Mouse (Mus musculus): ENCODE measurements around the gene Pglyrp3.
"Not testable (repeated sequence)": the region's sequence is repeated elsewhere in the genome, so short reads cannot be mapped to it uniquely, and the experiment has no call there.

Gene Pglyrp3

GRCm38 (mm10) chr3:92014283-92014682 is at the start of gene Pglyrp3:
Pglyrp3 (plus strand) TSS chr3:92014583.
- DNase-seq (ENCODE audit: extremely low read depth, low read depth): no peak

- DNase-seq (ENCODE audit: extremely low read depth, low read depth): no peak
Observed at GRCm38 (mm10) chr3:92011001-92011400, 3.4 kb upstream of the Pglyrp3 start.

DNA sequence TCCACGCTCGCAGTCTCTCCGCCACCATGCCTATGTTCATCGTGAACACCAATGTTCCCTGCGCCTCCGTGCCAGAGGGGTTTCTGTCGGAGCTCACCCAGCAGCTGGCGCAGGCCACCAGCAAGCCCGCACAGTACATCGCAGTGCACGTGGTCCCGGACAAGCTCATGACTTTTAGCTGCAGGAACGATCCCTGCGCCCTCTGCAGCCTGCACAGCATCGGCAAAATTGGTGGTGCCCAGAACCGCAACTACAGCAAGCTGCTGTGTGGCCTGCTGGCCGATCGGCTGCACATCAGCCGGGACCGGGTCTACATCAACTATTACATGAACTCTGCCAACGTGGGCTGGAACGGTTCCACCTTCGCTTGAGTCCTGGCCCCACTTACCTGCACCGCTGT is 10.2 kb downstream of the Pglyrp3 start:
- DNase-seq (ENCODE audit: extremely low read depth, low read depth): not testable (repeated sequence)

GRCm38 (mm10) chr3:92033203-92033602 is 18.8 kb downstream of the Pglyrp3 start:
- no peak for DNase-seq (ENCODE audit: extremely low read depth, low read depth)

- DNase-seq (ENCODE audit: extremely low read depth, low read depth): no peak
Observed at GRCm38 (mm10) chr3:92033892-92034291, 19.5 kb downstream of the Pglyrp3 start.

GRCm38 (mm10) chr3:92050382-92051054 is 36.1 kb downstream of the Pglyrp3 start:
- no peak for DNase-seq (ENCODE audit: extremely low read depth, low read depth)

DNA sequence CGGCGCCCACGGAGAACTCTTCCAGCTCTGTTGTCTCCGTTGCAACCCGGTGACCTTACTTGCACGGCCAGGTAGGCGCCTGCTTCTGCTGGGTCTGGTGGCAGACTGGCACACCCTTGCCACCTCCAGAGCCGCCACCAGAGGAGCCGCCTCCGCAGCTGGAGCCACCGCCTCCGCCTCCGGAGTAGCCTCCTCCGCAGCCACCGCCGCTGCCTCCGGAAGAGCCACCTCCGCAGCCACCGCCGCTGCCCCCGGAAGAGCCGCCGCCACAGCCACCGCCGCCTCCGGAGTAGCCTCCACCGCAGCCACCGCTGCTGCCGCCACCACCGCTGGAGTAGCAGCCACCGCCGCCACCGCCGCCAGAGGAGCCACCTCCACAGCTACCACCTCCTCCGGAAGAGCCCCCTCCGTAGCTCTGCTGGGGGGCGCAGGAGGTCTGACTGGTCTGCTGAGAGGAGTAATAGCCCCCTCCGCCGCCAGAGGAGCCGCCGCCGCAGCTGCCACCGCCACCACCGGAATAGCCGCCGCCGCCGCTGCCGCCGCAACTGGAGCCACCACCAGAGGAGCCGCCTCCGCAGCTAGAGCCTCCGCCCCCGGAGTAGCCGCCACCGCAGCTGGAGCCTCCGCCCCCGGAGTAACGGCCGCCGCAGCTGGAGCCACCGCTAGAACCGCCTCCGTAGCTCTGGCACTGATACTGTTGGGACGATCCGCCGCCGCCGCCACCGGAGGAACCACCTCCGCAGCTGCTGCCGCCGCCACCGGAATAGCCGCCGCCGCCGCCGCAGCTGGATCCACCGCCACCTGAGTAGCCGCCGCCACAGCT is 66.3 kb downstream of the Pglyrp3 start:
- DNase-seq (ENCODE audit: extremely low read depth, low read depth): no peak

All from MEL-GATA-1-ER (cell line).